Mouse (Mus musculus): ENCODE results near the gene Mipol1. TPM values are rescaled to one million over a fixed set of nuclear protein-coding genes. Genes with fewer than 3 reads are reported as not detected.
A peak's percentile ranks its signal among the peaks of the same experiment; 100 is the strongest.

The Mipol1 gene
- polyA plus RNA-seq (2016; fragmentation: Nextera tagmentation; extraction: Ambion mirVana): 6.7 and 6.8 TPM in 2 replicates

DNA sequence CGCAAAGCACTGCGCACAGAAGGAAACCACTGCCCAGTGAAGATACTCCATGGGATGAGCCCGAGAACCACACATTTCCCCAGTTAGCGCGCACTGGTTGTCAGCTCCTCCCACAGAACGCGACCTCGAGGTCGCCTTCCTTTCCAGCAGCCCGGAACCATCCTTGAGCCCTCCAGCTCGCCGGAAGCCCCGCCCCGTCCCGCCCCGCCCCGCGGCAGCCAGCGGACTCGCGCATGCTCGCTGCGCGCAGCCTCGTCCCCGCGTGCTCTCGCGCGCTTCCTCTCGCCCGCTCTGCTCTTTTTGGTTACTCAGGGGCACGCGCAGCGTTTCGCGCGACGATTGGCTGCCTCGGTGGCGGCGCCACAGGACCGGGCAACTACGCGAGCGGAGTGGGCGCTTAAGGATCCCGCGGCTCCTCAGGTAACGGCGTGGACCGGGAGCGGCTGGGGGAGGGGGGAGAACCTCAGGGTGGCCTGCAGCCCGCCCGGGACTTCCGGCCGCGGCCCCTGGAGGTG, at the start of gene Mipol1, which contains the start of gene Prps1l3:
TSS of gene Mipol1 (plus strand) at position 236 of the 515 bp plus-strand sequence.
TSS of gene Prps1l3 (plus strand) at position 221 of the 515 bp plus-strand sequence.
- peak; percentile 97 for ATAC-seq (ENCODE audit: low FRiP score, low read depth)
- H3K36me3 ChIP-seq: no peaks in the 10 kb centered on the region; the same call in 1 of the 2 replicates
- H3K4me1 ChIP-seq: no peaks in the 10 kb centered on the region
- peak within 1 kb of the TSS; percentile 64 for H3K4me2 ChIP-seq (replicated peaks)
- WGBS: under 1% methylated on average over 58 of the region's 58 CpGs
- peak within 1 kb of the TSS; percentile 75 for H3K9ac ChIP-seq
- H3K27ac ChIP-seq: peak within 1 kb of the TSS; percentile 62
- H3K4me3 ChIP-seq: peak within 1 kb of the TSS; percentile 64
- no peaks in the 10 kb centered on the region for H3K27me3 ChIP-seq (replicated peaks)
- no peaks in the 10 kb centered on the region for H3K9me3 ChIP-seq

- H3K4me1 ChIP-seq: no peaks in the 10 kb centered on the region
- H3K9ac ChIP-seq: no peak overlapping the region
- H3K4me3 ChIP-seq: no peak overlapping the region
- H3K27ac ChIP-seq: no peak overlapping the region
- no peaks in the 10 kb centered on the region for H3K36me3 ChIP-seq
- H3K9me3 ChIP-seq: no peaks in the 10 kb centered on the region
- no peak overlapping the region for H3K4me2 ChIP-seq (replicated peaks)
- H3K27me3 ChIP-seq (replicated peaks): no peaks in the 10 kb centered on the region
- no peak for ATAC-seq (ENCODE audit: low FRiP score, low read depth)
- 64% methylated on average over 2 of the region's 2 CpGs for WGBS
Measured at GRCm38 (mm10) chr12:57184401-57185147, 45.7 kb upstream of the Mipol1 start.

DNA sequence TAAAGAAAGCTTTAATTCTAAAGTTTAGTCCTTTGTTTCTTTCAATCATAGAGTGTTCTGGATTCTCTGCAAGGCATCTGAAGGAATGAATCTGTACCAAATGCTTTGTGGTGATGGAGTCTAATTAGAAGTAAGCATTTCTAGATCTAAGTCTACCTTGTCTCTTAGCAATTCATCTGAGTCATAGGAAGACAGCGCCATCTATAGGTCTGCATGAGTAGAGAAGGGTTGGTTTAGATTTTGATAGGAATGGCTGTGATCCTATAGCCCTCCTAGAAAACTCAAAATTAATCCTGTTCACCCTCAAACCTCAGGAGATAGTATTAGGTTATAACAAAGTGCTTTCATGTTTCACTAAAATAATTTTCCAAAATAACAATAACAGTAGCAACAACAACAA, 44.8 kb upstream of the Mipol1 start:
- no peaks in the 10 kb centered on the region for H3K36me3 ChIP-seq
- 0% methylated on average over 1 of the region's 1 CpGs for WGBS
- no peaks in the 10 kb centered on the region for H3K27me3 ChIP-seq (replicated peaks)
- no peak overlapping the region for H3K27ac ChIP-seq
- H3K9me3 ChIP-seq: no peaks in the 10 kb centered on the region
- H3K4me1 ChIP-seq: no peaks in the 10 kb centered on the region
- no peak for ATAC-seq (ENCODE audit: low FRiP score, low read depth)
- H3K4me2 ChIP-seq (replicated peaks): no peak overlapping the region
- H3K4me3 ChIP-seq: no peak overlapping the region
- no peak overlapping the region for H3K9ac ChIP-seq

DNA sequence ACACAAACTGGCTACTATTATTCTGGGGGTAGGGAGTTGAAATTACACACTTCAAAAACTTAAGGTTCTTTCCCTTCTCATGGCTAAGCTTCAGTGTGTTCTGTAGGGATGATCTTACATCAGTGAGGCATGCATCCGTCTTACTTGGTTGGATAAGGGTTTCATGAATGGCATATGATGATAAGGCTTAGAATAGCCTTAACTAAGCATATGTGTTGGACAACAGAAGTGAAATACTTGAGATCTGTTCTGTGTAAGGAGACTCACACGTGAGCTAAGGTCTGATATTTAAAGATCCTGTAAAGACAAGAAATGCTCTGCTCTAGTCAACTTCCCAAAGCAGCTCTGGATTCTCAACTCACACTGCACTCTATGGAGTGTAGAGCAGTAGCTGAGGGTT, 44.1 kb upstream of the Mipol1 start:
- Histone ChIP-seq H3K9ac (no peak overlapping the region), H3K4me2 (replicated peaks) (no peak overlapping the region), H3K27me3 (replicated peaks) (no peaks in the 10 kb centered on the region), H3K9me3 (no peaks in the 10 kb centered on the region), H3K27ac (no peak overlapping the region), H3K4me1 (no peaks in the 10 kb centered on the region), H3K4me3 (no peak overlapping the region), H3K36me3 (no peaks in the 10 kb centered on the region)
- no peak for ATAC-seq (ENCODE audit: low FRiP score, low read depth)
- WGBS: 76% methylated on average over 2 of the region's 2 CpGs

GRCm38 (mm10) chr12:57187032-57187431, 43.2 kb upstream of the Mipol1 start:
- WGBS: 84% methylated on average over 4 of the region's 4 CpGs
- ATAC-seq (ENCODE audit: low FRiP score, low read depth): no peak
- Histone ChIP-seq H3K27ac (no peak overlapping the region), H3K27me3 (replicated peaks) (no peaks in the 10 kb centered on the region), H3K4me1 (no peaks in the 10 kb centered on the region), H3K9me3 (no peaks in the 10 kb centered on the region), H3K4me2 (replicated peaks) (no peak overlapping the region), H3K36me3 (no peaks in the 10 kb centered on the region), H3K9ac (no peak overlapping the region), H3K4me3 (no peak overlapping the region)

- peaks cover 10% of the 10 kb centered on the region for H3K27me3 ChIP-seq (replicated peaks)
- no peak overlapping the region for H3K27ac ChIP-seq
- H3K9ac ChIP-seq: no peak overlapping the region
- no peaks in the 10 kb centered on the region for H3K9me3 ChIP-seq
- H3K4me1 ChIP-seq: peaks cover 10% of the 10 kb centered on the region
- H3K4me2 ChIP-seq (replicated peaks): no peak overlapping the region
- H3K36me3 ChIP-seq: no peaks in the 10 kb centered on the region
- H3K4me3 ChIP-seq: no peak overlapping the region
- 31% methylated on average over 3 of the region's 3 CpGs for WGBS
- no peak for ATAC-seq (ENCODE audit: low FRiP score, low read depth)
Measured at GRCm38 (mm10) chr12:57194609-57195008, 35.6 kb upstream of the Mipol1 start.

DNA sequence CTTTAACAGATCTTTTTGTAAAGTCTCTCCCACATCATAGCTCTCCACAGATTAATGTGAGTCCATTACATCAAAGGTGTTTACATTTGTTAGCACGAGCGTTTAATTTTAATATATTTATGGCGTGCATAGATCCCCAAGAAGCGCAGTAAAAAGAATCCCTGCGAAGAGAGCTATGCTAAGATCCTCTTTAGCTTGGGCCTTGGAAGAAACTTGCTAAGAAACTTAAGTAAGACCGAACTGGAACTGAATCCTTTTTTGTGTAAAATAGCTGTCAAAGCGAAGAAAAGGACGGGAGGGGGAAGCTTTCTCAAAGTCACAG, 34.0 kb upstream of the Mipol1 start:
- H3K9me3 ChIP-seq: no peaks in the 10 kb centered on the region
- H3K4me1 ChIP-seq: peaks cover 10% of the 10 kb centered on the region
- no peak overlapping the region for H3K27ac ChIP-seq
- H3K4me3 ChIP-seq: peak overlapping the region; percentile 44
- ATAC-seq (ENCODE audit: low FRiP score, low read depth): no peak
- H3K27me3 ChIP-seq (replicated peaks): peaks cover 10% of the 10 kb centered on the region
- H3K4me2 ChIP-seq (replicated peaks): peak overlapping the region; percentile 85
- peak overlapping the region; percentile 47 for H3K9ac ChIP-seq
- no peaks in the 10 kb centered on the region for H3K36me3 ChIP-seq
- WGBS: 6% methylated on average over 8 of the region's 8 CpGs

- H3K4me2 ChIP-seq (replicated peaks): peak overlapping the region; percentile 85
- peak overlapping the region; percentile 44 for H3K4me3 ChIP-seq
- H3K27me3 ChIP-seq (replicated peaks): peaks cover 10% of the 10 kb centered on the region
- H3K9me3 ChIP-seq: no peaks in the 10 kb centered on the region
- no peaks in the 10 kb centered on the region for H3K36me3 ChIP-seq
- H3K4me1 ChIP-seq: peaks cover 10% of the 10 kb centered on the region
- WGBS: 1% methylated on average over 59 of the region's 59 CpGs
- peak; percentile 64 for ATAC-seq (ENCODE audit: low FRiP score, low read depth)
- H3K27ac ChIP-seq: no peak overlapping the region
- peak overlapping the region; percentile 47 for H3K9ac ChIP-seq
Measured at GRCm38 (mm10) chr12:57196608-57197362, 33.4 kb upstream of the Mipol1 start.

DNA sequence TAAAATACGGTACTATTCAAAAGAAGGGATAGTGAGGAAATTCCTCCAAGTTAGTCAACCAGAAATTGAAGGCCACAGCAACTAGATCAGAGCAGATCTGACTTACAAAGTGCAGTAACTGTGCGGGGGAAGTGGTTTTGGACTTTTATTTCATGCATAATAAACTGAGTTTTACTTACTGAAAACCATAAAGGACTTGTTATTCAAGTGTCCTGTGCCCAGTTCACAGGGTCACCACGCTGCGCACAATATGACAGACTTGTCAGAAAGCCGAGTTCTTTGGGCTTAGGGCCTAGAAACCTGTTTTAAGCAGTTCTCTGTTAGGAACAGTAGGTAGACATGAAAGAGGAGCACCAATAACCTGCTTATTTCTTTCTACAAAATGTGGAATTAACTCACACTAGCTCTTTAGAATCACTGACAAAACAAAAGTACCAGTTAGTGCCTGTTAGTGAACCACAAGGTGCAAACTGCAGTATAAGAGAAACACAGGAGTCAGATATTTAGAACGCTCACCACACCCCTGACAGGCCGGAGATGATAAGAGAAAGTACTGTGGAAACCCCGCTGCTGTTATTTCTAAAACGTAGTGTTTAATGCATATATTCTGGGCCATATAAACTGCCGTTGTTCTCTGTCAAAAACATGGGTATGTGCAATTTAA, 32.7 kb upstream of the Mipol1 start, which contains the start of gene Slc25a21:
TSS of gene Slc25a21 (minus strand) at position 110 of the 664 bp plus-strand sequence.
- Histone ChIP-seq H3K27ac (no peak within 1 kb of the TSS), H3K27me3 (replicated peaks) (peaks cover 10% of the 10 kb centered on the region), H3K4me3 (peak within 1 kb of the TSS; percentile 44), H3K9ac (peak within 1 kb of the TSS; percentile 47), H3K36me3 (no peaks in the 10 kb centered on the region), H3K9me3 (no peaks in the 10 kb centered on the region), H3K4me1 (peaks cover 10% of the 10 kb centered on the region), H3K4me2 (replicated peaks) (peak within 1 kb of the TSS; percentile 85)
- ATAC-seq (ENCODE audit: low FRiP score, low read depth): no peak
- 50% methylated on average over 10 of the region's 10 CpGs for WGBS

DNA sequence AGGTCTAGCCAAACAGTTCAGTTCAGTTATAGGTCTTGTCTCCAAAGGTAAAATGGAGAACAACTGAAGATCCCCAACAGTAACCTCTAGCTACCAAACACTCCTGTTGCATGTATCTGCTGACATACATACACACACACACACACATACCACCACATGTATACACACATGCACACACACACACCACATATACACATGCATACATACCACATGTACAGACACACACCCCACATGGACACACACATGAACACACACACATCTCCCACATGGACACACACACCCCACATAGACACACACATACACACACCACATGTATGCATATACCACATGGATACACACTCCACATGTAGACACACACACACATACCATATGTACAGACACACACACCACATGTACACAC, 32.0 kb upstream of the Mipol1 start:
- Histone ChIP-seq H3K36me3 (no peaks in the 10 kb centered on the region), H3K4me2 (replicated peaks) (no peak overlapping the region), H3K9ac (no peak overlapping the region), H3K27me3 (replicated peaks) (peaks cover 10% of the 10 kb centered on the region), H3K4me3 (no peak overlapping the region), H3K4me1 (peaks cover 10% of the 10 kb centered on the region), H3K27ac (no peak overlapping the region), H3K9me3 (no peaks in the 10 kb centered on the region)
- no peak for ATAC-seq (ENCODE audit: low FRiP score, low read depth)

- H3K4me3 ChIP-seq: no peak overlapping the region
- H3K9me3 ChIP-seq: no peaks in the 10 kb centered on the region
- no peak overlapping the region for H3K9ac ChIP-seq
- H3K4me1 ChIP-seq: peaks cover 10% of the 10 kb centered on the region
- no peak overlapping the region for H3K27ac ChIP-seq
- 97% methylated on average over 2 of the region's 2 CpGs for WGBS
- H3K36me3 ChIP-seq: no peaks in the 10 kb centered on the region
- H3K27me3 ChIP-seq (replicated peaks): peaks cover 10% of the 10 kb centered on the region
- H3K4me2 ChIP-seq (replicated peaks): no peak overlapping the region
- ATAC-seq (ENCODE audit: low FRiP score, low read depth): no peak
Measured at GRCm38 (mm10) chr12:57199427-57199826, 30.8 kb upstream of the Mipol1 start.

GRCm38 (mm10) chr12:57201901-57202300, 28.3 kb upstream of the Mipol1 start:
- WGBS: 94% methylated on average over 3 of the region's 3 CpGs
- H3K4me1 ChIP-seq: peaks cover 4% of the 10 kb centered on the region
- peaks cover 3% of the 10 kb centered on the region for H3K27me3 ChIP-seq (replicated peaks)

More at GRCm38 (mm10) chr12:57201901-57202300, 28.3 kb upstream of the Mipol1 start:
- no peak overlapping the region for H3K27ac ChIP-seq
- H3K9me3 ChIP-seq: no peaks in the 10 kb centered on the region
- no peak for ATAC-seq (ENCODE audit: low FRiP score, low read depth)
- no peak overlapping the region for H3K9ac ChIP-seq
- H3K4me2 ChIP-seq (replicated peaks): no peak overlapping the region
- H3K36me3 ChIP-seq: no peaks in the 10 kb centered on the region
- no peak overlapping the region for H3K4me3 ChIP-seq
